Mouse (Mus musculus): ENCODE measurements around the gene Gm12355. TPM values are rescaled to one million over a fixed set of nuclear protein-coding genes. Genes with fewer than 3 reads are reported as not detected.
"Not testable (repeated sequence)": the region's sequence is repeated elsewhere in the genome, so short reads cannot be mapped to it uniquely, and the experiment has no call there.

Gene Gm12355
- polyA plus RNA-seq (2015; fragmentation: Nextera tagmentation; extraction: Ambion mirVana): 0.28 and 0.55 TPM in 2 replicates

GRCm38 (mm10) chr11:98625611-98626410, at the start of gene Gm12355, which contains the start of gene Gsdma3:
Gene Gm12355, minus strand, starts transcription at chr11:98625661.
Gene Gsdma3, plus strand, starts transcription at chr11:98626360.
- H3K27ac ChIP-seq (replicated peaks): no peak within 1 kb of the TSS
- H3K4me2 ChIP-seq: no peak within 1 kb of the TSS
- H3K4me3 ChIP-seq: no peak within 1 kb of the TSS
- H3K9ac ChIP-seq: no peak within 1 kb of the TSS
- peaks cover 7% of the 10 kb centered on the region; the same call in 1 of the 2 replicates for H3K27me3 ChIP-seq (replicated peaks)
- no peaks in the 10 kb centered on the region for H3K4me1 ChIP-seq
- no peak for ATAC-seq (ENCODE audit: extremely low read depth, insufficient number of reproducible peaks, low FRiP score, low TSS enrichment)
- no peaks in the 10 kb centered on the region for H3K36me3 ChIP-seq
- peaks cover 7% of the 10 kb centered on the region; the same call in 1 of the 2 replicates for H3K9me3 ChIP-seq
- WGBS: 79% methylated on average over 10 of the region's 10 CpGs

GRCm38 (mm10) chr11:98673136-98673535, 47.7 kb upstream of the Gm12355 start:
- not testable (repeated sequence) for H3K9ac ChIP-seq; H3K27ac ChIP-seq (replicated peaks); H3K36me3 ChIP-seq; H3K4me1 ChIP-seq; H3K4me3 ChIP-seq; H3K9me3 ChIP-seq
- Histone ChIP-seq H3K4me2 (peak overlapping the region; percentile 42; the same call in 1 of the 2 replicates), H3K27me3 (replicated peaks) (peaks cover 40% of the 10 kb centered on the region)
- 0 out of 2 replicates have a peak, but pooled peaks have one; percentile 31 for ATAC-seq (ENCODE audit: extremely low read depth, insufficient number of reproducible peaks, low FRiP score, low TSS enrichment)
- 9% methylated on average over 7 of the region's 7 CpGs for WGBS

DNA sequence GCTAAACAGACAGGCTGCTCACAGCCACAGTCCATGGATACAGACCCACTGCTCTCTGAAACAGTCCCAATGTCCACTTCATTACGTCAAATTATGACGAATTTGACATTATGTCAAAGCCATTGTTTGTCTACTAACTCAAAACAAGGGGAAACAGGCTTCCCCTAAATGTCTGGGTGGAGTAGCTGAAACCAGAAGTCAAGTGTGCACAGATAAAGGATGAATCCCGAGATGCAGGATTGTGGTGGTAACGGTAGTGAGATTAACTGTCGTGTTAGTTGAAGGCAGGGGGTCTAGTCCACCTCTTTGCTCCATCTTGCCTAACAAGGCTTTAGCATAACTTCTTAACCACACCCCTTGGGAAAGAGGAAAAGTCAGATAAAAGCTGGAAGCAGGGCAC, 47.0 kb upstream of the Gm12355 start:
- no peaks in the 10 kb centered on the region for H3K36me3 ChIP-seq
- H3K27ac ChIP-seq (replicated peaks): no peak overlapping the region
- H3K9me3 ChIP-seq: no peaks in the 10 kb centered on the region
- H3K27me3 ChIP-seq (replicated peaks): peaks cover 47% of the 10 kb centered on the region
- H3K9ac ChIP-seq: no peak overlapping the region
- H3K4me2 ChIP-seq: no peak overlapping the region
- H3K4me1 ChIP-seq: no peaks in the 10 kb centered on the region
- H3K4me3 ChIP-seq: no peak overlapping the region
- no peak for ATAC-seq (ENCODE audit: extremely low read depth, insufficient number of reproducible peaks, low FRiP score, low TSS enrichment)
- 69% methylated on average over 5 of the region's 5 CpGs for WGBS

GRCm38 (mm10) chr11:98671857-98672256, 46.4 kb upstream of the Gm12355 start:
- H3K36me3 ChIP-seq: no peaks in the 10 kb centered on the region
- H3K4me1 ChIP-seq: no peaks in the 10 kb centered on the region
- no peak overlapping the region for H3K4me2 ChIP-seq
- no peak for ATAC-seq (ENCODE audit: extremely low read depth, insufficient number of reproducible peaks, low FRiP score, low TSS enrichment)
- no peaks in the 10 kb centered on the region for H3K9me3 ChIP-seq
- H3K27me3 ChIP-seq (replicated peaks): peaks cover 53% of the 10 kb centered on the region
- H3K27ac ChIP-seq (replicated peaks): no peak overlapping the region
- 44% methylated on average over 5 of the region's 5 CpGs for WGBS
- H3K9ac ChIP-seq: no peak overlapping the region
- H3K4me3 ChIP-seq: no peak overlapping the region

DNA sequence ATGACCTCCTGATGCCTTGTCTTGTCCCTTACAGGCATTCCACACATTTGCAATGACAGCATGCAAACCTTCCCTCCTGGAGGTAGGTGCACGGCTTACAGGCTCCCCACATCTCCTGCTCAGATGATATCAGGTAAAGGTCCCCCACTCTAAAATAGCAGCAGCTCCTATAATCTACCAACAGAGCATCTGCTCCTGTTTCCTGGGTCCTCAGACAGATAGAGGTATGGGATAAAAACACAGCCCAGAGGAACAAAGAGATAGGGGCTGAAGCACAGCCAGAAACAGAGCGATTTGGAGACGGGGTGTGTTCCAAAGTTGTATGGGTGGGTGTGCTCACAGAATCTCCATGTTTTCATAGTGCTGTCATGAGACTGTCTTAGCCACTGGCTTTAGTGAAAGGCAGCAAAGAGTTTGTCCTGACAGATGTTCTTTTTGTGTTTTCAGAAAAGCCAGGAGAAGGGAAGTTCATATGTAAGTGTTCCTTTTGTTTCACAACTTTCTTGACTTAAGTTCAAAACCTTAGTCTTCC, 45.9 kb upstream of the Gm12355 start:
- H3K4me1 ChIP-seq: no peaks in the 10 kb centered on the region
- no peak overlapping the region for H3K9ac ChIP-seq
- no peak for ATAC-seq (ENCODE audit: extremely low read depth, insufficient number of reproducible peaks, low FRiP score, low TSS enrichment)
- H3K9me3 ChIP-seq: no peaks in the 10 kb centered on the region
- no peak overlapping the region for H3K27ac ChIP-seq (replicated peaks)
- WGBS: 52% methylated on average over 3 of the region's 3 CpGs
- peaks cover 58% of the 10 kb centered on the region for H3K27me3 ChIP-seq (replicated peaks)
- no peak overlapping the region for H3K4me3 ChIP-seq
- H3K36me3 ChIP-seq: no peaks in the 10 kb centered on the region
- no peak overlapping the region for H3K4me2 ChIP-seq

DNA sequence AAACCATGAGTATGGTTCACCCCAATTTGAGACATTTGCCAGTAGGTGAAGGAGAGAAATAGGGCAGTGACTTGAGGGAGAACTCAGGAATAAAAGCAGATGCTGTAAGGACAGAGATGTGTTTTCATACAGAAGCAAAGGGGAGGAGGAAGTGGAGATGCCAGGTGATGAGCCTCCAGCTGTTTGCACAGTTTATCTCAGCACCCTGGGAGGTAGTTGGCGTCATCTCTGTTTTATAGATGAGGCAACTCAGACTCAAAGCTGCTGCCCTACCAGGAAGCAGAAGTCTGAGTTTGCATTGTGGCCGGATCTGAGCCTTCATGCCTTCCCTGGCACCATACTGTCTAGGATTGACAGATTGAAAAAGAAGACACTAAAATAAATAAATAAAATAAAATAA, 43.5 kb upstream of the Gm12355 start:
- Histone ChIP-seq H3K4me2 (no peak overlapping the region), H3K4me3 (no peak overlapping the region), H3K27ac (replicated peaks) (no peak overlapping the region), H3K4me1 (no peaks in the 10 kb centered on the region), H3K27me3 (replicated peaks) (peaks cover 76% of the 10 kb centered on the region), H3K36me3 (no peaks in the 10 kb centered on the region), H3K9me3 (no peaks in the 10 kb centered on the region), H3K9ac (no peak overlapping the region)
- ATAC-seq (ENCODE audit: extremely low read depth, insufficient number of reproducible peaks, low FRiP score, low TSS enrichment): no peak
- WGBS: 46% methylated on average over 2 of the region's 2 CpGs

DNA sequence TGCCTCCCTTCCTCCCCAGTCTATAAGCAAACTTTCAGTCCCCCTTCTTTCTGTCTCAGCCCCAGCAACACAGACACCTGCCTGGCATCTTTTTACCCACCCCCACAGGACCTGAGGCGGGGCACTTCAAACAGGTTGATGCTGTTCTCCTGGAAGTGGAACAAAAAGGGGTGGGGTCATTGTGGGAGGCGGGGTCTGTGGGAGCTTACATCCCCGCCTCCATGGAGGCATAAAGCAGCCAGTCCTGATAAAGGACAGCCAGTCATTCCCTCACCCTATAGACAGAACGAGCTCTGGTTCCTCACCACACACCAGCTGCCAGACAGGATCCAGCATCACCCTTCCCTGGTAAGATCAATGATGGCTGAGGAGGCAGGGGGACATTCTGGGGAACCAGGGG, 38.6 kb upstream of the Gm12355 start, which contains the start of gene Gsdma:
Gene Gsdma (plus strand): TSS at position 261 of the 400 bp plus-strand sequence.
- ATAC-seq (ENCODE audit: extremely low read depth, insufficient number of reproducible peaks, low FRiP score, low TSS enrichment): no peak
- H3K4me1 ChIP-seq: no peaks in the 10 kb centered on the region
- peaks cover 64% of the 10 kb centered on the region for H3K27me3 ChIP-seq (replicated peaks)
- no peak within 1 kb of the TSS for H3K4me2 ChIP-seq
- H3K9ac ChIP-seq: no peak within 1 kb of the TSS
- H3K36me3 ChIP-seq: no peaks in the 10 kb centered on the region
- no peak within 1 kb of the TSS for H3K4me3 ChIP-seq
- WGBS: 28% methylated on average over 4 of the region's 4 CpGs
- H3K27ac ChIP-seq (replicated peaks): no peak within 1 kb of the TSS
- H3K9me3 ChIP-seq: no peaks in the 10 kb centered on the region

GRCm38 (mm10) chr11:98660517-98660916, 35.1 kb upstream of the Gm12355 start:
- peak overlapping the region; percentile 7; the same call in 1 of the 2 replicates for H3K4me2 ChIP-seq
- ATAC-seq (ENCODE audit: extremely low read depth, insufficient number of reproducible peaks, low FRiP score, low TSS enrichment): no peak

DNA sequence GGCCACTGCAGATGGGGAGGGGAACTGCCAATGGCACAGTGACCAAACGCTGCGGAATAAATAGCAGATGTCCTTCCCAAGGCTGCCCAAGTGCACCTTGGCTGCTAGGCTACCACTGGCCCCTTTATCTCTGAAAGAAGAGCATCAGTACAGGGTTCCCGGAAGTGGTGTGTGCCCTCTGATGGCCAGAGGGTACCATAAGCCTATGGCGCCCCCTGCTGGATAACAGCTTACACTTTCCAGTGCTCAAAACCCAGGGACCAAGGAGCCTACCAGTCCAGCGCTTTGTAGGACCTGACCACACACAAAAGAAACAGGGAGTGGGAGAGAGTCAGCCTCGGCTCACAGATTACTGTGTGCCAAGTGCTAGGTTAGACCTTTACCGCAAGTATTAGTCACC, 29.6 kb upstream of the Gm12355 start:
- H3K4me2 ChIP-seq; H3K4me1 ChIP-seq; ATAC-seq (ENCODE audit: extremely low read depth, insufficient number of reproducible peaks, low FRiP score, low TSS enrichment); H3K36me3 ChIP-seq; H3K9ac ChIP-seq; H3K4me3 ChIP-seq; H3K9me3 ChIP-seq; H3K27ac ChIP-seq (replicated peaks): not testable (repeated sequence)
- 8% methylated on average over 7 of the region's 7 CpGs for WGBS
- peaks cover 32% of the 10 kb centered on the region for H3K27me3 ChIP-seq (replicated peaks)

More at GRCm38 (mm10) chr11:98660517-98660916, 35.1 kb upstream of the Gm12355 start:
- Histone ChIP-seq H3K9ac (no peak overlapping the region), H3K9me3 (no peaks in the 10 kb centered on the region), H3K36me3 (no peaks in the 10 kb centered on the region), H3K27ac (replicated peaks) (no peak overlapping the region), H3K27me3 (replicated peaks) (peaks cover 33% of the 10 kb centered on the region), H3K4me1 (no peaks in the 10 kb centered on the region), H3K4me3 (no peak overlapping the region)
- WGBS: 11% methylated on average over 6 of the region's 6 CpGs

GRCm38 (mm10) chr11:98646459-98646858, 21.0 kb upstream of the Gm12355 start, which contains the start of gene Gsdma2:
Gene Gsdma2, plus strand, starts transcription at chr11:98646759.
- no peak within 1 kb of the TSS for H3K4me3 ChIP-seq
- H3K4me2 ChIP-seq: no peak within 1 kb of the TSS
- H3K9me3 ChIP-seq: no peaks in the 10 kb centered on the region
- ATAC-seq (ENCODE audit: extremely low read depth, insufficient number of reproducible peaks, low FRiP score, low TSS enrichment): no peak
- H3K9ac ChIP-seq: no peak within 1 kb of the TSS
- H3K27me3 ChIP-seq (replicated peaks): peaks cover 52% of the 10 kb centered on the region
- no peak within 1 kb of the TSS for H3K27ac ChIP-seq (replicated peaks)
- 46% methylated on average over 2 of the region's 2 CpGs for WGBS
- H3K4me1 ChIP-seq: no peaks in the 10 kb centered on the region
- no peaks in the 10 kb centered on the region for H3K36me3 ChIP-seq

GRCm38 (mm10) chr11:98645946-98646345, 20.5 kb upstream of the Gm12355 start:
- no peak overlapping the region for H3K27ac ChIP-seq (replicated peaks)
- no peaks in the 10 kb centered on the region for H3K9me3 ChIP-seq
- no peak overlapping the region for H3K4me2 ChIP-seq
- no peaks in the 10 kb centered on the region for H3K36me3 ChIP-seq
- H3K9ac ChIP-seq: no peak overlapping the region
- ATAC-seq (ENCODE audit: extremely low read depth, insufficient number of reproducible peaks, low FRiP score, low TSS enrichment): no peak
- 69% methylated on average over 2 of the region's 2 CpGs for WGBS
- H3K27me3 ChIP-seq (replicated peaks): peaks cover 55% of the 10 kb centered on the region
- H3K4me1 ChIP-seq: no peaks in the 10 kb centered on the region
- no peak overlapping the region for H3K4me3 ChIP-seq
